Mouse (Mus musculus) CH12.LX (cell line): ENCODE measurements around the gene Mettl26.

Experiments
- CTCF ChIP-seq, 2 experiments: IDR thresholded peaks in 1 of 2; conservative IDR thresholded peaks in 1 of 2; 2 replicates each; pipeline ENCODE4 v1.5.1; 2011 to 2012; ENCODE audit warnings: low read depth in 2 of 2, low read length in 2 of 2, improper control_type of control experiment in 1 of 2, inconsistent platforms in 1 of 2, mild to moderate bottlenecking in 1 of 2, moderate library complexity in 1 of 2
- ETS1 ChIP-seq: conservative IDR thresholded peaks from 2 replicates; pipeline ENCODE4 v1.6.1; 2012; ENCODE audit warnings: low read depth, mild to moderate bottlenecking, inconsistent platforms, low read length, improper control_type of control experiment, moderate library complexity
- JUND ChIP-seq: conservative IDR thresholded peaks from 2 replicates; pipeline ENCODE4 v1.6.1; 2011; ENCODE audit warnings: low read depth, low read length, improper control_type of control experiment
- POLR2A ChIP-seq: IDR thresholded peaks from 2 replicates; pipeline ENCODE4 v1.6.1; 2011; ENCODE audit warnings: low read depth, mild to moderate bottlenecking, improper control_type of control experiment, low read length

DNA sequence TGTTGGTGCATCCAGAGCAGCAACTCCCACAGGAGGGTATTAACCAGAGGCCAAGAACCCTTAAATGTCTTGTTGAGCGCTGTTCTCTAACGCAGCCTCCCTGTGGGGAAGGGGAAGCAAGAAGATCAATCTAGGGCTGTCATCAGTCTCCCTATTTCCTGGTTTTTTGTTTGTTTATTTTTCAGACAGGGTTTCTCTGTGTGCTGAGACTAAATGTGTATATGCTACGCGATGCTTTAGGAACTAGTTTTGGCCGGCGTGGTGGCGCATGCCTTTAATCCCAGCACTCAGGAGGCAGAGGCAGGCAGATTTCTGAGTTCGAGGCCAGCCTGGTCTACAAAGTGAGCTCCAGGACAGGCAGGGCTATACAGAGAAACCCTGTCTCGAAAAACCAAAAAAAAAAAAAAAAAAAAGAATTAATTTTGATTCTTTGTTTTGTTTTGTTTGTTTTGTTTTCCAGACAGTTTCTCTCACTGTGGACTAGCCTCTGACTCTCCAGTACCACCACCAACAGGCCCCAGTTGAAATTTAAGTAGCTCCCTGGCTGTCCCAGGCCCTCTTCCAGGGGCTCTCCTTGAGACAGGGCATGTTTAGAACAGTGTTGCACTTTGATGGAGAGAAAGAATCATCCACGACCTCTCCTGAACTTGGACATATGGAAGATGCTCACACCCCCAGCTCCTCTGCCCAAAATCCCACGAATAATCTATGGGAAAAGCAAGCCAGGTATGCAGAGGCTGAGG lies 1.3 kb upstream of the Mettl26 start:
- TF ChIP-seq CTCF (conservative IDR thresholded peaks at IDR 0.05 in 1 of 2, IDR thresholded peaks at IDR 0.05 in 1 of 2; ENCODE audit: low read depth in 2 of 2, low read length in 2 of 2) = no peak
- no peak for TF ChIP-seq POLR2A
- TF ChIP-seq ETS1 = no peak
- no peak for TF ChIP-seq JUND
